Mouse (Mus musculus) stomach, postnatal 0 days (tissue): ENCODE results near the gene Nuak1.

Experiments used
- CTCF ChIP-seq: IDR thresholded peaks from 2 replicates; pipeline ENCODE4 v1.5.1; 2016; ENCODE audit warnings: antibody characterized with exemption, low read depth, mild to moderate bottlenecking, moderate library complexity
- EP300 ChIP-seq: optimal IDR thresholded peaks from 2 replicates; pipeline ENCODE3; 2016; ENCODE audit warnings: antibody characterized with exemption

DNA sequence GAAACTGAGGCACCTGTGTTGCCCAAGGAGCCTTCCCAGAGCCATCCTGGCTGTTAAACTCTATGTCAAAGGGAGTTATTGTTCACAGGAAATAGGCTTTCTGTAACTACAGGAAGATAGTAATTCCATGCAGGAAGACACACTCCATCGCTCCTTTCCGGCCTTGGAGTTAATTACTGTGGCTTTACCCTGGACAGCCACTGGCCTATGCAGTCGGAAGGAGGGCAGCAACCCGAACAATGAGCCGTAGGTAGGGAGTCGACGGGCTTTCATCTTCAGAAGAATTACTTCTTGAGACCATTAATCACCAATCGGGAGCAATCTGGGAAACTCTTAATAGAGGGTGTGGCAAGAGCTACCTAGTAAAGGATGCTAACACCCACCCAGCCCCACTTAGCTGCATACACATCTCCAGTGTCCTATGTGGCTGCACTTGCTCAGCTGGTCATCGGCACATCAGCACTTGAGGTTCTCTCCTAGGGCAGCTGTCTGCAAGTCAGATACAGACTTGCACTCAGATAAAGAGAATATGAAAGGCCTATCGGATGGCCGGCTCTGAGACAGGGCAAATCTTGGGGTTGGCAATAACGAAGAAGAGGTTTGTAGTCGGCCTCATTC lies 53.7 kb downstream of the Nuak1 start:
- TF ChIP-seq CTCF = no peak
- no peak for TF ChIP-seq EP300
